Mouse (Mus musculus) kidney, postnatal 0 days (tissue): Measurements from ENCODE around the gene Ccdc88c. TPM values are rescaled to one million over a fixed set of nuclear protein-coding genes. Genes with fewer than 3 reads are reported as not detected.

Source experiments
- ATAC-seq: fragments of 200-750 bp; cut with Nextera tagmentation; replicated peaks from 2 replicates; pipeline ENCODE4 v1.8.0; 2017; ENCODE audit warnings: low read depth, moderate number of reproducible peaks, moderate TSS enrichment, moderate library complexity; ENCODE audit not compliant: low FRiP score
- DNase-seq: peaks from one replicate; pipeline ENCODE4 v3.0.0-alpha.2; 2016; ENCODE audit warnings: low spot score
- H3K27ac ChIP-seq: fragments of 300-500 bp; sonication (generic); 2 replicates; pipeline ENCODE4 v1.5.1; 2014; ENCODE audit warnings: mild to moderate bottlenecking
- H3K27me3 ChIP-seq: fragments of 300-500 bp; sonication (generic); 2 replicates; pipeline ENCODE4 v1.6.1; 2014; ENCODE audit warnings: low read length, mixed read lengths; ENCODE audit not compliant: insufficient read depth
- H3K36me3 ChIP-seq: fragments of 300-500 bp; sonication (generic); 2 replicates; pipeline ENCODE4 v1.6.1; 2014; ENCODE audit warnings: low read length, mixed read lengths; ENCODE audit not compliant: insufficient read depth
- H3K4me1 ChIP-seq: fragments of 300-500 bp; sonication (generic); replicated peaks from 2 replicates; pipeline ENCODE4 v1.6.1; 2014; ENCODE audit warnings: antibody characterized with exemption, low read length, mixed read lengths; ENCODE audit not compliant: insufficient read depth
- H3K4me2 ChIP-seq: fragments of 300-500 bp; sonication (generic); 2 replicates; pipeline ENCODE4 v1.6.1; 2014; ENCODE audit warnings: mild to moderate bottlenecking, low read length, moderate library complexity, mixed read lengths
- H3K4me3 ChIP-seq: fragments of 300-500 bp; sonication (generic); replicated peaks from 2 replicates; pipeline ENCODE4 v1.5.1; 2014; ENCODE audit warnings: low read depth, low read length
- H3K9ac ChIP-seq: fragments of 300-500 bp; sonication (generic); 2 replicates; pipeline ENCODE4 v1.6.1; 2014; ENCODE audit warnings: low read depth, low read length
- H3K9me3 ChIP-seq: fragments of 300-500 bp; sonication (generic); replicated peaks from 2 replicates; pipeline ENCODE4 v1.6.1; 2016; ENCODE audit warnings: low read length, inconsistent platforms, mixed read lengths
- CTCF ChIP-seq: IDR thresholded peaks from 2 replicates; pipeline ENCODE4 v1.5.1; 2016; ENCODE audit warnings: antibody characterized with exemption, low read depth, mild to moderate bottlenecking, moderate library complexity
- WGBS: fragments of 180-500 bp; shearing (Covaris S2); extraction: QIAGEN DNeasy Blood & Tissue Kit; methylation state at CpG from one replicate; pipeline ENCODE4 v1.1.7; 2014; 5-methylcytosine and 5-hydroxymethylcytosine counted together
- polyA plus RNA-seq: library from polyadenylated mRNA; unstranded; fragments of >200 nt; fragmentation: Nextera tagmentation; extraction: Ambion mirVana; gene quantifications from 2 replicates; pipeline ENCODE4 v1.2.1, GENCODE M21; 2015

Ccdc88c gene
- polyA plus RNA-seq, 1 experiment from 2014 or later, result 7.8 TPM

DNA sequence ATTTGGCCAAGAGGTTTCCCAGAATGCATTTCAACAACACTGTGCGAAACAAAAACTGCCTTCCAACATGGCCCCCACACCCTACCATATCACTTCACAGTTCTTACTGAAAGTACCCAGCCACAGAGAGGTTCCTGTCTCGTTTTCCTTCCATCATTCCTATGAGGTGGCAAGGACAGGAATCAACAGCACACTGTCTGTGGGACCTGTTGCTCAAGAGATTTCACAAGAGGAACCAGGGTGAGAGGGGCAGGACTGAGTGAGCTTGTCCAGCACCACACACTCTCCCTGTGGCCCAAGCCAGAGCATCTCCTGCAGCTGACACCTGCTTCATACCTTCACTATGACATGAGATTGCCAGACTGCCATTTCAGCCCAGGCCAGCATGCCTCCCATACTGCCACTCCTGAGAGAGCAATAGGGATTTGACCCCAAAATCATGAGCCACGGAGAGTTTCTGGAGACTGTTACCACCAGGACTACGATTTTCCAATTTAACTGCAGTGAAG is 39.0 kb downstream of the Ccdc88c start:
- DNase-seq, result no peak
- Histone ChIP-seq H3K9ac (no peak overlapping the region), H3K4me3 (no peak overlapping the region), H3K27ac (no peak overlapping the region), H3K9me3 (no peaks in the 10 kb centered on the region), H3K4me1 (peaks cover 4% of the 10 kb centered on the region; the same call in 1 of the 2 replicates), H3K36me3 (no peaks in the 10 kb centered on the region), H3K27me3 (no peaks in the 10 kb centered on the region), H3K4me2 (no peak overlapping the region)
- no peak for TF ChIP-seq CTCF
- 42% methylated on average over 4 of the region's 4 CpGs for WGBS
- no peak for ATAC-seq

DNA sequence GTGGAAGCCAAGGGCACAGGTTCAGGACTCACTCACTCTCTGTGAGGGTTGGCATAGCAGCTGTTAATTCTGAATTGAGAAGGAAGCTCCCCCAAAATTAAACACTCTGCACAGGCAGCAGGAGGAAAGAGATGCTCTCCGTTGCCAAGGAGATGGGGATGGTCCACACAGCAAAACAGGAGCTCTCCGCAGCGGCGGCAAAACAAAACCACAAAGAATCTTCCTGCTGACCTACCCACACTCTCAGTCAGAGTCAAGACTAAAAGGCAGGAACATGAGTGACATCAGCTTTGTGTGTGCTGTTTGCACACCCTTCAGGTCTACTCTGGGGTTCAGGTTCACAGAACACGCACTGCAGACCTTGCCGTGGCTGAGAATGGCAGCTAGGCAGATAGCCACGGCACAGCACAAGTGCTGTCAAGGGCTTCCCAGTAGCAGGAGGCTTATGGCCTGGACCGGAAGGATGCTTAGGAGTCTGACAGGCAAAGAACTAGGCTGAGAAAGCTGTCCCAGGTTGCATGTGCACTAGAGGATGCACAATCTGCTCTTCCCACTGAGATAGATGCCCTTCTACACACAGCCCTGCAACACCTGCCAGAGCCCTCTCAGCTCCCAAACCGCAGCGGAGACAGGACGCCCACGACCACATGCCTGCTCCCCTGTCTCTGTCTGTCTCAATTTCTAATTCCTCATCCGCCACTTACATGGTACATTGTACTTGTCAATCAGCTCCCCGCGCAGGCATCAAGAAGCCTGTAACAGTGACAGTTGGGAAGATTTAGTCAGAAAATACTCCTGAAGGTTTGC is 40.3 kb downstream of the Ccdc88c start:
- no peak for TF ChIP-seq CTCF
- ATAC-seq, result no peak
- no peak overlapping the region for H3K9ac ChIP-seq
- H3K9me3 ChIP-seq, result no peaks in the 10 kb centered on the region
- H3K27me3 ChIP-seq, result no peaks in the 10 kb centered on the region
- H3K27ac ChIP-seq, result no peak overlapping the region
- 69% methylated on average over 15 of the region's 15 CpGs for WGBS
- DNase-seq, result no peak
- peaks cover 4% of the 10 kb centered on the region; the same call in 1 of the 2 replicates for H3K4me1 ChIP-seq
- no peak overlapping the region for H3K4me3 ChIP-seq
- H3K4me2 ChIP-seq, result no peak overlapping the region
- no peaks in the 10 kb centered on the region for H3K36me3 ChIP-seq

DNA sequence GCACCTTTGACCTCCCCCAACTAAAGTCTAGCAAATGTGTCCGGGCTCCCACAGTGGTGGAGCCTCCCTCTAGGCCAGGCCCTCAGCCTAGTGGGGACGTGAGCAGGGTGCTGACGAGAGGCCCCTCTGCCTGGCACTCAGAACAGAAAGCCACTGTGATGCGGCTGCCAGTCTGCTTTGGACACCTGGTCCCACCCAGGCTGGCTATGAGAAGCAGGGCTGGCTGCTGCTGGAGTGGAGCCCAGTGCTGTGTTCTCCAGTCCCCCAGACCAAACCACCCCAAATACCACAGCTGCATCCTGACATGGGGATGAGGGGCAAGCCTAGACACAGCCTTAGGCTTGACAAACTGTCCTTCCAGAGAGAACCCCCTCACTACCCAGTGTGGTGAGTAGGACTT is 42.4 kb downstream of the Ccdc88c start:
- Histone ChIP-seq H3K36me3 (no peaks in the 10 kb centered on the region), H3K9me3 (no peaks in the 10 kb centered on the region), H3K9ac (no peak overlapping the region), H3K4me1 (peaks cover 4% of the 10 kb centered on the region; the same call in 1 of the 2 replicates), H3K27me3 (no peaks in the 10 kb centered on the region), H3K4me3 (no peak overlapping the region), H3K27ac (no peak overlapping the region), H3K4me2 (no peak overlapping the region)
- DNase-seq (no peak), ATAC-seq (no peak)
- 76% methylated on average over 4 of the region's 4 CpGs for WGBS
- TF ChIP-seq CTCF, result no peak

DNA sequence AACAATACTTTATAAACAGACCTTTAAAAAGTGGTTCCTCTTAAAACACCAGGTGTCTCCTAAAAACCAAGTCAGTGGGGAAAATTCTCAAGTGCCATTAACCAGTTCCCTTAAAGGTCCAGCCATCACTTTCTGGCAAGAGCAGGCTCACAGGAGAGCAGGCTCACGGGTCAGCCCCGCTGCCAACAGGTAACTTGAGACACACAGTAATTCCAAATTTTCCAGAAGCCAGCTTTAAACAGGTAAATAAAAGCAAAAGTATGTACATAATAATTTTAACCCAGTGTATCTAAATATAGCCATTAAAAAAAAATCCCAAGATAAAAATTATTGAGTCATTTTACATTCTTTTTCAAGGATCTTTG is 43.1 kb downstream of the Ccdc88c start:
- no peak overlapping the region for H3K4me3 ChIP-seq
- H3K9ac ChIP-seq, result no peak overlapping the region
- H3K27me3 ChIP-seq, result no peaks in the 10 kb centered on the region
- H3K4me2 ChIP-seq, result no peak overlapping the region
- no peak overlapping the region for H3K27ac ChIP-seq
- ATAC-seq (no peak), DNase-seq (no peak)
- 51% methylated on average over 2 of the region's 2 CpGs for WGBS
- no peak for TF ChIP-seq CTCF
- 0 out of 2 replicates have a peak, but pooled peaks cover 4% of the 10 kb centered on the region for H3K4me1 ChIP-seq
- H3K9me3 ChIP-seq, result no peaks in the 10 kb centered on the region
- no peaks in the 10 kb centered on the region for H3K36me3 ChIP-seq

DNA sequence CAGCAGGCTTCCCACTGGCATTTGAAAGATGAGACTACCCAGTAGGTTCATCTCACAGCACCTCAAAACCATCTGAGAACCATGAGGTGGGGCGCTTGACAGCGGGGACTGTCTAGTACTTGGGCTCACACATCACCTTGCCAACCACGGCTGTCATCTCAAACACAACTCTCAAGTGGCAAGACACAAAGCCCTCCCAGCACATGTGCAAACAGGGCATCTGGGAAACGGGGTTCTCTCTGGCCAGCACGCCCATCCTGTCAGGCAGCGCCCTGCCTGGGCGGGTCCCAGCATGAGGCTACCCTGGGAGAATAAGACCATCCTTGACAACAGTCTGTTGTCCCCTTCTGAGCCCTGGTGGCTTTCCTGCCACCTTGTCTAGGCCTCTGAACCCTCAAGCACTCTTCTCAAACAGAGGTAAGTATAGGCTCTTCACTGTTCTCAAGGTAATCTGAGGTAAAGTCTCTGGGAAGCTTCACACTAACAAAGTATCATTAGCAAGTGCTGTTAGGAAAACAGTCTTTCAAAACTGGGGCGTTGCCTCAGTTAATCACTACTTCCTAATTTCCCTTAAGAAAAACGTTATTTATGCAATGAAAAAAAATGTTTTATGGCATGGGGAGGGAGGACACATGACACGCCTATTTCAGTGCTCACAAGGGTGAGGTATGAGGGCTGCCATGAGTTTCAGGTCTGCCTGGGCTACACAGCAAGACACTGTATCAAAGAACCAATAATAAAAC is 43.6 kb downstream of the Ccdc88c start:
- DNase-seq (no peak), ATAC-seq (no peak)
- no peak for TF ChIP-seq CTCF
- Histone ChIP-seq H3K4me3 (no peak overlapping the region), H3K4me2 (no peak overlapping the region), H3K27me3 (no peaks in the 10 kb centered on the region), H3K36me3 (no peaks in the 10 kb centered on the region), H3K27ac (no peak overlapping the region), H3K9me3 (no peaks in the 10 kb centered on the region), H3K9ac (no peak overlapping the region), H3K4me1 (0 out of 2 replicates have a peak, but pooled peaks cover 3% of the 10 kb centered on the region)
- 68% methylated on average over 10 of the region's 10 CpGs for WGBS

DNA sequence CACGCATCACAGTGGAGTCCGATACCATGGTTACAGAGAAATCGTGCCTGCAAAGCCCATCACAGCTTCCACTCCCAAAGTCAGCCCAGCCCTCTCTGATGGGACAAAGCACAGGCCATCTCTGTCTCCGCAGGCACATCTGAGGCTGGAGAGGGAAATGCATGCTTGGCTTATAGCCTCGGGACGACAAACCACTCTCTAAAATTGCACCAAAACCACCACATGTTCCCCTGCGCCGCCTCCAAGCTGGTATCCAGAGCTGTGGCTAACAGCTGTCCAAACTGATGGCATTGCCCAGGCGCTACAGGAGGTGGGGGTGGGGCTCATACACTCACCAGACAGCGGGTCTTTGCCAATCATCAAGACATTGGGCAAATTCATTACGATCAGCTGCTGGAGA is 45.3 kb downstream of the Ccdc88c start:
- Histone ChIP-seq H3K4me1 (0 out of 2 replicates have a peak, but pooled peaks cover 5% of the 10 kb centered on the region), H3K9ac (no peak overlapping the region), H3K27ac (no peak overlapping the region), H3K27me3 (no peaks in the 10 kb centered on the region), H3K9me3 (no peaks in the 10 kb centered on the region), H3K4me3 (no peak overlapping the region), H3K36me3 (0 out of 2 replicates have a peak, but pooled peaks cover 2% of the 10 kb centered on the region), H3K4me2 (no peak overlapping the region)
- no peak for ATAC-seq
- DNase-seq, result no peak
- TF ChIP-seq CTCF, result no peak
- WGBS, result 85% methylated on average over 11 of the region's 11 CpGs
